Mouse (Mus musculus): ENCODE measurements around the gene Vax2. TPM values are rescaled to one million over a fixed set of nuclear protein-coding genes. Genes with fewer than 3 reads are reported as not detected.

Vax2 gene
- total RNA-seq (2014; rRNA removed): not detected in 2 replicates
- not detected in 2 replicates for polyA plus RNA-seq (2012; rRNA removed)

- Histone ChIP-seq H3K27me3 (ENCODE audit: control insufficient read depth, insufficient read depth, low read length) (peaks cover 43% of the 10 kb centered on the region), H3K36me3 (ENCODE audit: control insufficient read depth, insufficient read depth, low read length) (no peaks in the 10 kb centered on the region), H3K9ac (ENCODE audit: low read depth, low read length) (no peak within 1 kb of the TSS), H3K4me1 (ENCODE audit: control insufficient read depth, insufficient read depth, low read length) (no peaks in the 10 kb centered on the region), H3K79me2 (ENCODE audit: control insufficient read depth, insufficient read depth, low read length) (no peaks in the 10 kb centered on the region), H3K27ac (replicated peaks; ENCODE audit: insufficient read depth, low read depth, low read length) (no peak within 1 kb of the TSS), H3K4me3 (ENCODE audit: insufficient read depth, low read depth, low read length) (peak within 1 kb of the TSS; percentile 9; the same call in 1 of the 2 replicates)
- no peak for TF ChIP-seq POLR2A (IDR thresholded peaks at IDR 0.05; ENCODE audit: extremely low read depth, insufficient read depth, low read length)
- TF ChIP-seq CTCF (IDR thresholded peaks at IDR 0.05; ENCODE audit: low read depth, low read length): no peak
- WGBS: 1% methylated on average over 46 of the region's 46 CpGs
- DNase-seq (ENCODE audit: extremely low read depth, low read depth, low spot score): peak; percentile 31
These were observed at the start of gene Vax2 for GRCm38 (mm10) chr6:83711067-83711675. Gene Vax2 (plus strand): TSS chr6:83711264.

- TF ChIP-seq POLR2A (IDR thresholded peaks at IDR 0.05; ENCODE audit: extremely low read depth, insufficient read depth, low read length): no peak
- TF ChIP-seq CTCF (IDR thresholded peaks at IDR 0.05; ENCODE audit: low read depth, low read length): no peak
- Histone ChIP-seq H3K4me1 (ENCODE audit: control insufficient read depth, insufficient read depth, low read length) (no peaks in the 10 kb centered on the region), H3K9ac (ENCODE audit: low read depth, low read length) (no peak overlapping the region), H3K79me2 (ENCODE audit: control insufficient read depth, insufficient read depth, low read length) (no peaks in the 10 kb centered on the region), H3K27ac (replicated peaks; ENCODE audit: insufficient read depth, low read depth, low read length) (no peak overlapping the region), H3K4me3 (ENCODE audit: insufficient read depth, low read depth, low read length) (no peak overlapping the region), H3K36me3 (ENCODE audit: control insufficient read depth, insufficient read depth, low read length) (no peaks in the 10 kb centered on the region), H3K27me3 (ENCODE audit: control insufficient read depth, insufficient read depth, low read length) (peaks cover 6% of the 10 kb centered on the region; the same call in 1 of the 2 replicates)
- WGBS: 87% methylated on average over 2 of the region's 2 CpGs
- no peak for DNase-seq (ENCODE audit: extremely low read depth, low read depth, low spot score)
These were observed 46.1 kb upstream of the Vax2 start for GRCm38 (mm10) chr6:83665009-83665408.

- no peak overlapping the region for H3K9ac ChIP-seq (ENCODE audit: low read depth, low read length)
- 9% methylated on average over 4 of the region's 4 CpGs for WGBS
- no peaks in the 10 kb centered on the region for H3K4me1 ChIP-seq (ENCODE audit: control insufficient read depth, insufficient read depth, low read length)
- H3K27me3 ChIP-seq (ENCODE audit: control insufficient read depth, insufficient read depth, low read length): no peaks in the 10 kb centered on the region
- no peak overlapping the region for H3K27ac ChIP-seq (replicated peaks; ENCODE audit: insufficient read depth, low read depth, low read length)
- peak; percentile 31 for DNase-seq (ENCODE audit: extremely low read depth, low read depth, low spot score)
- TF ChIP-seq CTCF (IDR thresholded peaks at IDR 0.05; ENCODE audit: low read depth, low read length) (peak; percentile 68), POLR2A (IDR thresholded peaks at IDR 0.05; ENCODE audit: extremely low read depth, insufficient read depth, low read length) (no peak)
- H3K79me2 ChIP-seq (ENCODE audit: control insufficient read depth, insufficient read depth, low read length): no peaks in the 10 kb centered on the region
- H3K36me3 ChIP-seq (ENCODE audit: control insufficient read depth, insufficient read depth, low read length): no peaks in the 10 kb centered on the region
- H3K4me3 ChIP-seq (ENCODE audit: insufficient read depth, low read depth, low read length): no peak overlapping the region
These were observed 37.7 kb upstream of the Vax2 start for GRCm38 (mm10) chr6:83673395-83673794.

- peak; percentile 7 for DNase-seq (ENCODE audit: extremely low read depth, low read depth, low spot score)
- 55% methylated on average over 4 of the region's 4 CpGs for WGBS
- 0 out of 2 replicates have a peak, but pooled peaks cover 3% of the 10 kb centered on the region for H3K27me3 ChIP-seq (ENCODE audit: control insufficient read depth, insufficient read depth, low read length)
These were observed 33.3 kb upstream of the Vax2 start, which contains the start of gene Cd207 for GRCm38 (mm10) chr6:83677757-83678156. Gene Cd207 (minus strand): TSS chr6:83677857.

GRCm38 (mm10) chr6:83689374-83689773 lies 21.7 kb upstream of the Vax2 start:
- Histone ChIP-seq H3K27me3 (ENCODE audit: control insufficient read depth, insufficient read depth, low read length) (peaks cover 2% of the 10 kb centered on the region; the same call in 1 of the 2 replicates), H3K4me1 (ENCODE audit: control insufficient read depth, insufficient read depth, low read length) (no peaks in the 10 kb centered on the region), H3K4me3 (ENCODE audit: insufficient read depth, low read depth, low read length) (no peak overlapping the region), H3K36me3 (ENCODE audit: control insufficient read depth, insufficient read depth, low read length) (no peaks in the 10 kb centered on the region), H3K79me2 (ENCODE audit: control insufficient read depth, insufficient read depth, low read length) (no peaks in the 10 kb centered on the region), H3K27ac (replicated peaks; ENCODE audit: insufficient read depth, low read depth, low read length) (no peak overlapping the region), H3K9ac (ENCODE audit: low read depth, low read length) (no peak overlapping the region)
- no peak for TF ChIP-seq POLR2A (IDR thresholded peaks at IDR 0.05; ENCODE audit: extremely low read depth, insufficient read depth, low read length)
- TF ChIP-seq CTCF (IDR thresholded peaks at IDR 0.05; ENCODE audit: low read depth, low read length): no peak
- no peak for DNase-seq (ENCODE audit: extremely low read depth, low read depth, low spot score)
- 62% methylated on average over 4 of the region's 4 CpGs for WGBS

More at GRCm38 (mm10) chr6:83677757-83678156, 33.3 kb upstream of the Vax2 start, which contains the start of gene Cd207:
- Histone ChIP-seq H3K4me3 (ENCODE audit: insufficient read depth, low read depth, low read length) (no peak within 1 kb of the TSS), H3K9ac (ENCODE audit: low read depth, low read length) (no peak within 1 kb of the TSS), H3K4me1 (ENCODE audit: control insufficient read depth, insufficient read depth, low read length) (no peaks in the 10 kb centered on the region), H3K36me3 (ENCODE audit: control insufficient read depth, insufficient read depth, low read length) (no peaks in the 10 kb centered on the region), H3K27ac (replicated peaks; ENCODE audit: insufficient read depth, low read depth, low read length) (no peak within 1 kb of the TSS), H3K79me2 (ENCODE audit: control insufficient read depth, insufficient read depth, low read length) (no peaks in the 10 kb centered on the region)
- TF ChIP-seq CTCF (IDR thresholded peaks at IDR 0.05; ENCODE audit: low read depth, low read length): no peak
- TF ChIP-seq POLR2A (IDR thresholded peaks at IDR 0.05; ENCODE audit: extremely low read depth, insufficient read depth, low read length): no peak

- Histone ChIP-seq H3K4me3 (ENCODE audit: insufficient read depth, low read depth, low read length) (no peak overlapping the region), H3K27ac (replicated peaks; ENCODE audit: insufficient read depth, low read depth, low read length) (no peak overlapping the region), H3K9ac (ENCODE audit: low read depth, low read length) (no peak overlapping the region), H3K4me1 (ENCODE audit: control insufficient read depth, insufficient read depth, low read length) (no peaks in the 10 kb centered on the region), H3K36me3 (ENCODE audit: control insufficient read depth, insufficient read depth, low read length) (no peaks in the 10 kb centered on the region), H3K27me3 (ENCODE audit: control insufficient read depth, insufficient read depth, low read length) (peaks cover 2% of the 10 kb centered on the region; the same call in 1 of the 2 replicates), H3K79me2 (ENCODE audit: control insufficient read depth, insufficient read depth, low read length) (no peaks in the 10 kb centered on the region)
- DNase-seq (ENCODE audit: extremely low read depth, low read depth, low spot score): peak; percentile 60
- TF ChIP-seq POLR2A (IDR thresholded peaks at IDR 0.05; ENCODE audit: extremely low read depth, insufficient read depth, low read length) (no peak), CTCF (IDR thresholded peaks at IDR 0.05; ENCODE audit: low read depth, low read length) (peak; percentile 75)
- 22% methylated on average over 4 of the region's 5 CpGs for WGBS
These were observed 20.8 kb upstream of the Vax2 start for GRCm38 (mm10) chr6:83690277-83690676.
